Mouse (Mus musculus) gastrocnemius, postnatal 4 days (tissue): ENCODE measurements around the gene Fnbp1. TPM values are rescaled to one million over a fixed set of nuclear protein-coding genes. Genes with fewer than 3 reads are reported as not detected.

ENCODE experiments used
- DNase-seq, 2 experiments: peaks; one replicate each; pipeline ENCODE4 v3.0.0; 2021 to 2022; ENCODE audit warnings: low spot score in 2 of 2, mixed read lengths in 2 of 2
- total RNA-seq, 2 experiments: library from RNA; stranded (reverse); gene quantifications; 2 replicates each; pipeline ENCODE4 v1.2.3; 2021

Fnbp1 gene
- total RNA-seq, 2 experiments from 2014 or later: 33.8 to 37.3 TPM

DNA sequence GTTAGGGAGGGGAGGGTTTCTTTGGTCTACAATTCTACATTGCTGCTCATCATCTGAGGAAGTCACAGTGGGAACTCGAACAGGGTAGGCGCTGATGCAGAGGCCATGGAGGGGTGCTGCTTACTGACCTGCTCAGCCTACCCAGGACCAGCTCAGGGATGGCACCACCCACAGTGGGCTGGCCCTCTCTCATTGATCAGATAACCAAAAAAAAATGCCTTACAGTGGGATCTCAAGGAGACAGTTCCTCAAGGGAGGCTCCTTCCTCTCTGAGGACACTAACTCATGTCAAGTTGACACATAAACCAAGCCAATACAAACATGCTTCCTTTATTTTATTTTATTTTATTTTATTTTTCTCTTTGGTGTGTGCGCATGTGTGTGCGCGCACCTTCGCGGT lies 72.3 kb downstream of the Fnbp1 start:
- DNase-seq: no peak

DNA sequence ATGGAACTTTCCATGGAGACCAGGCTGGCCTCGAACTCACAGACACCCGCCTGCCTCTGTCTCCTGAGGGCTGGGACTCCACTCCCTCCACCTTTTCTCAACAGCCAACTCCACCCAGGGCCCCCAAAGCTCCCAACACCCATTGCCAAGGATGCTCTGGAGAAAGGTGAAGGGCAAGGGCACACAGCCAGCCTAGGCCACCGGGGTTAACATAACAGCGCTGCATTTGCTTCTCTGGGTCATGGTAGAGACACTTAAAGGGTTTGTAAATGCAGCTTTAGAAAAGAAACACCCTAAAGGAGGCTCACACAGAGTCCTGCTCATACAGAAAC lies 72.7 kb downstream of the Fnbp1 start:
- DNase-seq: no peak

GRCm38 (mm10) chr2:31068246-31069113 lies 73.3 kb downstream of the Fnbp1 start:
- DNase-seq: peak in 1 of 2 experiments; percentile 44

DNA sequence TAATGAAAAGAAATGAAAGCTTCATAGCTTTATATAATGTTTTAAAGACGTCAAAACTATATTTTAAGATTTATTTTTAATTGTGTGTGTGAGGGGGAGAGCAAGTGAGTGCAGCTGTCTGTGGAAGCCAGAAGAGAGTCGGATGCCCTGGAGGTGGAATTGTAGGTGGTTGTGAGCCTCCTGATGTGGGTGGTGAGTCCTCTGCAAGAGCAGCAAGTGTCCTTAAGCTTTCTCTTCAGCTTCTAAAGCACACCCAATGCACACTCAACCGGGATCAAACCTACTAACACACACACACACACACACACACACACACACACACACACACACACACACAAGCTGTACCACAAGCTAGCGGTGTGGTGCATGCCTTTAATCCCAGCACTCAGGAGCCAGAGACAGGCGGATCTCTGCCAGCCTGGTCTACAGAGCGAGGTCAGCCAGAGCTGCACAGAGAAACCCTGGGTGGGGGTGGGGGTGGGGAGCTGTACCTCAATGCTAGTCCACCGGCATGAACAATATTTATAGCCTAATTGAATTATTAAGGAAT lies 74.0 kb downstream of the Fnbp1 start:
- no peak for DNase-seq

- DNase-seq: no peak
Measured at GRCm38 (mm10) chr2:31067059-31067595, 74.7 kb downstream of the Fnbp1 start.

DNA sequence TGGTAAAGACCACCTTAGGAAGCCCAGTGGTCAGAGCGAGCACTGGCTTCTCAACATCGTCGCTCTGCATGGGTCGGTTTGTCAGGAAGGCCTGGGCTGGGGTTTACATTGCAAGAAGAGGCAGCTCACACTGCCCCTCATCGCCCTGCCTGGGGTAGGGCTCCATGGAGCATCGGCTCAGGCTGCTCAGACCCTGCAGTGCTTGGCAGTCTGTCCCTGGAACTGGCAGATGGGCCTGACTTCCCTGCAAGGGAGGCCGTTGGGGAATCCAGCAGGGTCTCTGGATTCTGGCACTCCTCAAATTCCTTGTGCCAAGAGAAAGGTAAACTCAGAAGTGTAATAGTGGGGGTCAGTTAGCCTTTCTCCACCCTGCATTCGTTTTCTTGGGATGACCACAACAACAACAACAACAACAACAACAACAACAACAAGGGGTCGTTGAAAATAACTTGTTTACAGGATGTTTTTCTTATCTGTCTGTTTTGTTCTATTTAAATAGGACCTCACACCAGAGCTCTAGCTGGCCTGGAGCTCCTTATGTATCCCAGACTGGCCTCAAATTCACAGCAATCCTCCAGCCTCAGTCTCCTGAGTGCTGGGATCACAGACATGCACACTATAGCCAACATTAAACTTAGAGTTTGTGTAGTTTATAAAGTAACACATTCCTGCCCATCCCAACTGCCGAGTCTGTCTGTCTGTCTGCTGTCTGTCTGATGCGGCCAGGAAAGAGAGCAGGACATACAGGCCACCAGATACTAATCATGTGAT lies 75.6 kb downstream of the Fnbp1 start:
- DNase-seq: no peak

DNA sequence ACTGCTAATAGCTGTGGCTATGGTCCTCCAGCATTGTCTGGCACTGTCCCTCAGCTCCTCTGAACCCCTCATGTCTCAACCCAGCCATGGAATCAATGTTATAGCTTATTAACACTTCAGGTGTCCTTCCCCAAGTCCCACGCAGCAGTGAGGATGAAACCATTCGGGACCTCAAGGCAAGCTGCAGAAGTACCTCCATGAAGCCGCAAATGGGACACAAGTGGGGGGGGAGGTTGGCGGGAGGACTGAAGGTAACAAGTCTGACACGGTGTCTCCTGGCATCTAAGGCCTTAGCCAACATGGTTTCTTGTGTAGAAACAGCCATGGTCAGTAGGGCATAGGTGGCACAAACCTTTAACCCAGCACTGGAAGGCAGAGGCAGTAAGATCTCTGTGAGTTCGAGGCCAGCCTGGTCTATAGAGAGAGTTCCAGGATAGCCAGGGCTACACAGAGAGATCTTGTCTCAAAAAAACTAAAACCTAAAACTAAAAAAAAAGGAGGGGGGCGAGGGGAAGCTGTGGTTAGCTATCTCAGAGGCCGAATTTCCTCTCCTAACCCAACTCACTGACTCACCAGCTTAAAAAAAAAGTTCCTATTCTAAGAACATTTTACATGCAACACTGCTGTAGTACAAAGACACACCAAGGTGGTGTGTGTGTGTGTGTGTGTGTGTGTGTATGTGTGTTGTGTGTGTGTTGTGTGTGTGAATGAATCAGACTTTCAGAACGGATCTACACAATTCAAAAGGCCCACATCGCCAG lies 79.8 kb downstream of the Fnbp1 start:
- DNase-seq: no peak

DNA sequence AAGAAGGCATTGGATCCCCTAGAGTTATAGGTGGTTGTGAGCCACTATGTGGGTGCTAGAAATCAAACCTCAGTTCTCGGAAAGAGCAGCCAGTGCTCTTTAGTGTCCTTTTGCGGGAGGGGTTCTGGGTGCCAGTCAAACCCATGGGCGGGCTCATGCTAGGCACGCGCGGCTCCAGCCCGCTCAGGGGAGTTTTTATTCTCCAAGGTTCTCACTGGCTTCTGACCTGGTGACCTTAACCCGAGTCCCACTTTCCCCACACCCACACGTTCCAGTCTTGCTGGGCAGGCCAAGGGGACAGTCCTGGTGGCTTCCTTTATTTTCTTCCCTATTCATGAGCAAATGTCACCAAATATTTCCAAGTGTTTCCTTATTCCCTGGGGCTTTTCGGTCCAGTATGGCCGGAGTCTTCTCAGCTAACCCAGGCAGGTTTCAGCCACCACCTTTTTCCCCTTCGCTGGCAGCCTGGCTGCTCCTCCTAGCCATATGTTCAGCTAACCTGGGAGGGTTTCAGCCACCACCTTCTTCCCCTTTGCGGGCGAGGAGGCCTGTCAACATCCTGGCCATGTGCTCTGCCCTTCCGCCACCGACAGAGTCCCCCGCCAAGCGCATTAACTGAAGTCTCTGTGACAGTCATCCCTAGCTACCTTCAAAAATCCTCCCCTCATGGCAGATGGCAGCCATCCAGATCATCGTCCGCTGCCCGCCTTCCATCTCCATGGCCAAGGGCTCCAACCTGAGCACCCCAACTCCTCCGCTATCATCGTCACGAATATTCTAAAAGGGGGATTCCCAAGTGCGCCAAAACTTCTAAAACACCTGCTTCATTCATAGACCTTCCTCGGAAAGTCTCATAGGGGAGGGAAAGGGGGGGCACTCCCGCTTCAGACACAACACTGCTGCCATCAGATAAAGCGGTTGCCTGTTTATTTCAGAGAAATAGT lies 80.7 kb downstream of the Fnbp1 start:
- DNase-seq: no peak

- no peak for DNase-seq
Measured at GRCm38 (mm10) chr2:31060271-31060670, 81.5 kb downstream of the Fnbp1 start.

DNA sequence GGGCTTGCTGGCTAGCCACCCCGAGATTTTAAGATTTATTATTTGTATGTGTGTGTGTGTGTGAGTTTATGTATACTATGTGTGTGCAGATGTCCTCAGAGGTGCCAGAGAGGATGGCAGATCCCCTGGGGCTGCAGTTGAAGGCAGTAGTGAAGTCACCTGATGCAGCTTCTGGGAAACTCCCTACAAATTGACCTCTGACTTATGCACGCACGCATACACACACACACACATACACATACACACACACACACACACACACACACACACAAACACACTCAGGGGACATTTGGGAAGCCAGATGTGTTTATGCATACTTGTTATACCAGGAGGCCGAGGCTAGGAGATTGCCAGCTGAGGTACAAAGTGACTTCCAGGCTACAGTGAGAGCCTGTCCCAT lies 83.4 kb downstream of the Fnbp1 start:
- no peak for DNase-seq

GRCm38 (mm10) chr2:31057549-31058177 lies 84.1 kb downstream of the Fnbp1 start:
- no peak for DNase-seq

GRCm38 (mm10) chr2:31056070-31056469 lies 85.7 kb downstream of the Fnbp1 start:
- DNase-seq: no peak

DNA sequence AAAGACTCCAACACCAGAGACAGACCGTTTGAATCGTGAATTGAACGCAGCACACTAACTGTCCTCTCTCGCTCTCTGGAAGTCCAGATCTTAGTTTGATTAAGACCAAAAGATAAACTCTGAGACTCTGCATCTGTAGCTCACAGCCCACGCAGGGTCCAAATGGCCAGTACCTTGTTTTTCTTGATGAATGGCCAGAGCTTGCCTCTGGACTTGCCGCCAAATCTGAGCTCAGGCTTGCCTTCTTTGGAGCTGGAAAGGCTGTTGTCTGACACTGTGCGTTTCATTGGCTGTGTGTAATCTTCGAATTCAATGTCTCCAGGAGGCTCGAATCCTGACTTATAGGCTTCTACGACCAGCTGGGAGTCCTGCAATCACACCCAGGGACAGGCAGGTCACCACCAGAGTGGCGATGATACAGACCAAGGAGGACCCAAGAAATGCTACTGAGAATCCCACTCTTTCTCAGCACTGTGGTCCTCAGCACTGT lies 87.9 kb downstream of the Fnbp1 start:
- DNase-seq: no peak

DNA sequence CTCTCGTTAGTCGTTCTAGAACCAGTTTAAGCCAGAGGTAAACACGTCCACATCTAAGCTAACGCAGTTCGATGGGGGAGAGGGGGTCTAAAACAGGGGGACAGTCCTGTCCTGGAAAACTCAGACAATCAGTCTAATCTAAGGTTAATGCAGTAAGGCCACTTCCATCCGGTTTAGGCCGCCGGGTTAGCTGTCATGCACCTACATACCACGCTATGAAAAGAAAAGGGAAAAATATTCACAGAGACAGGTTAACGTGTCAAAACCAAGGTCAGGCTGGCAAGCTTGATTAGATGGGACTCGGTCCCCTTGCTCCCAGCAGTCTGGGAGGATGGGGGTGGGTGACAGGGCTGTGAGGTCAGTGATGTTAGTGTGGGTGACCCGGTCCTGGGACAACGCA lies 88.4 kb downstream of the Fnbp1 start:
- DNase-seq: no peak

- DNase-seq: no peak
Measured at GRCm38 (mm10) chr2:31052441-31052840, 89.4 kb downstream of the Fnbp1 start.

GRCm38 (mm10) chr2:31048037-31048436 lies 93.8 kb downstream of the Fnbp1 start:
- DNase-seq: no peak

DNA sequence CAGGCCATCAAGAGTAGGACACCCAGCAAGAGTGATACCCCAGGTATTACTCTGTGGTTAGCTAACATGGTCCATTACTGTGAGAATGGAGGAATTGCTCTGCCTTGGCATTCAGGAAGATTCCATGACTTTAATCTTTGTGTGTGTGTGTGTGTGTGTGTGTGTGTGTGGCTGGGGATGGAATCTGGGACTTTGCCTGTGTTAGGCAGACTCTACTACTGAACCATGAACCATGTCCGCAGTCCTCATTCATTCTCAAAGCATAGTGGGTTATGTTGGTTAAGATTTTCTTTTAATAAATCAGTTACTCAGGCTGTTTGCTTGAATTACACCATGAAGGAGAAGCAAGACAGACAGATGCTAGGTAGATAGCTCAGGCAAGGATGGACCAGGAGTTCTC lies 98.0 kb downstream of the Fnbp1 start:
- DNase-seq: no peak

DNA sequence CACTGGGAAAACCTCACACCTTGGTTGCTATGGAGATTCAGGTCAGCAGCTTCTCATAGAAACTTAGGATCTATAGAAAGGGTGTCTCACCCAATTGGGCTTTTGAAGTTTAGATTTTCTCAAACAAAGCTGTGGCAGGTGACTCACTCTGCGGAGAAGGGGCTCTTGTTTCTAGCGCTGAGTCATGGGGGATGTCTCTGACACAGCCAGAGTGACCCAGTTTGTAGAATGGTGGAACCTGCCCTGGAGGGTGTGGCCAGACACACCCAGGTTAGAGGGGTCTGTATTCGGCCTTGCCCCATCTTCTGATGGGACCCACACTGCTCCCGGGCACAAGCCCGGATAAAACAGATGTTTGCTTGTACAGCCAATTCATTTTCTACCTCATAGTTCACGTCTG lies 98.9 kb downstream of the Fnbp1 start:
- DNase-seq: no peak

DNA sequence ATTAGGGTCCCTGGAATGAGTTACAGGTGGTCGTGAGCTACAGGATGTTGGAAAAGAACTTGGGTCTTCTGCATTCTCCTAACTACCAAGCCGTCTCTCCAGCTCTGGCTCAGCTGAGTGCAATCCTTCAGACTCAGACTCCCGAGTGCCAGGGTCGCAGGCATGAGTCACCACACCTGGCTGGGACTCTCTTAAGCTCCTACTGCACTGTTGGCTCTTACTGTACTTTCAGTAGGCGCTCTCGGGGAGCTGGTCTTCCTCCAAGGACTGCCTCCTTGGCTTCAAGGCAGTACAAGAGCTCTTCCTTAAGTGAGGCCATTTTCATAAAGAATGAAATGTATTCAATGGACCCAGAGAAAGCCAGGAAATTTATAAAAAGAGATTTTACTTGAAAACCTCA lies 100.4 kb downstream of the Fnbp1 start:
- DNase-seq: no peak
